Mouse (Mus musculus): Measurements from ENCODE around the gene Nlk.

- TF ChIP-seq POLR2A (IDR thresholded peaks at IDR 0.05; ENCODE audit: low read depth, low read length) (no peak), CTCF (conservative IDR thresholded peaks at IDR 0.05 in 1 of 2, IDR thresholded peaks at IDR 0.05 in 1 of 2; ENCODE audit: low read depth in 2 of 2, low read length in 2 of 2) (peak in 1 of 2 experiments; percentile 38; a peak in 2 of 4 replicates), ZMIZ1 (IDR thresholded peaks at IDR 0.05; ENCODE audit: low read depth, low read length) (no peak), TBP (conservative IDR thresholded peaks at IDR 0.05; ENCODE audit: low read depth, low read length) (no peak), ETS1 (conservative IDR thresholded peaks at IDR 0.05; ENCODE audit: low read depth, low read length) (no peak), HCFC1 (IDR thresholded peaks at IDR 0.05; ENCODE audit: low read depth, low read length) (no peak), POLR2AphosphoS2 (IDR thresholded peaks at IDR 0.05; ENCODE audit: low read depth, low read length) (no peak), EP300 (IDR thresholded peaks at IDR 0.05; ENCODE audit: low read length) (no peak), MAX (IDR thresholded peaks at IDR 0.05; ENCODE audit: low read length) (no peak), ZNF384 (IDR thresholded peaks at IDR 0.05; ENCODE audit: low read depth, low read length) (0 out of 2 replicates have a peak, but pooled peaks have one; percentile 19), SIN3A (IDR thresholded peaks at IDR 0.05; ENCODE audit: low read length) (no peak)
These were observed 152.6 kb downstream of the Nlk start for GRCm38 (mm10) chr11:78544449-78545111.
